Mouse (Mus musculus): ENCODE measurements around the gene Pcnx2. TPM values are rescaled to one million over a fixed set of nuclear protein-coding genes. Genes with fewer than 3 reads are reported as not detected.
A peak's percentile ranks its signal among the peaks of the same experiment; 100 is the strongest.

The Pcnx2 gene
- 3.1 and 5.6 TPM in 2 replicates for polyA plus RNA-seq (2015; fragmentation: Nextera tagmentation; extraction: Ambion mirVana)

- H3K4me3 ChIP-seq (replicated peaks; ENCODE audit: low read length) = peak within 1 kb of the TSS; percentile 62
- no peaks in the 10 kb centered on the region for H3K36me3 ChIP-seq (ENCODE audit: control insufficient read depth, insufficient read depth)
- peak; percentile 88 for ATAC-seq
- H3K4me1 ChIP-seq (replicated peaks; ENCODE audit: control insufficient read depth, insufficient read depth, low read length) = peaks cover 15% of the 10 kb centered on the region
- peak within 1 kb of the TSS; percentile 66 for H3K4me2 ChIP-seq (ENCODE audit: low read length)
- WGBS = 4% methylated on average over 43 of the region's 44 CpGs
- H3K9me3 ChIP-seq (ENCODE audit: control insufficient read depth, low read length) = no peaks in the 10 kb centered on the region
- peak within 1 kb of the TSS; percentile 86 for H3K9ac ChIP-seq (replicated peaks; ENCODE audit: low read depth, low read length)
- no peaks in the 10 kb centered on the region for H3K27me3 ChIP-seq (replicated peaks; ENCODE audit: control insufficient read depth, insufficient read depth, low read length)
- peak within 1 kb of the TSS; percentile 34; the same call in 1 of the 2 replicates for H3K27ac ChIP-seq (ENCODE audit: low read length)
These were observed at the start of gene Pcnx2 for GRCm38 (mm10) chr8:125897868-125898788. Pcnx2 (minus strand) TSS chr8:125898317.

GRCm38 (mm10) chr8:125944511-125944910, 46.4 kb upstream of the Pcnx2 start:
- no peak overlapping the region for H3K9ac ChIP-seq (replicated peaks; ENCODE audit: low read depth, low read length)
- 82% methylated on average over 4 of the region's 4 CpGs for WGBS
- no peaks in the 10 kb centered on the region for H3K4me1 ChIP-seq (replicated peaks; ENCODE audit: control insufficient read depth, insufficient read depth, low read length)
- no peaks in the 10 kb centered on the region for H3K27me3 ChIP-seq (replicated peaks; ENCODE audit: control insufficient read depth, insufficient read depth, low read length)
- H3K4me2 ChIP-seq (ENCODE audit: low read length) = no peak overlapping the region
- H3K36me3 ChIP-seq (ENCODE audit: control insufficient read depth, insufficient read depth) = no peaks in the 10 kb centered on the region
- no peak overlapping the region for H3K27ac ChIP-seq (ENCODE audit: low read length)
- H3K4me3 ChIP-seq (replicated peaks; ENCODE audit: low read length) = no peak overlapping the region
- H3K9me3 ChIP-seq (ENCODE audit: control insufficient read depth, low read length) = no peaks in the 10 kb centered on the region
- ATAC-seq = no peak

- H3K9me3 ChIP-seq (ENCODE audit: control insufficient read depth, low read length) = peaks cover 3% of the 10 kb centered on the region; the same call in 1 of the 2 replicates
- no peaks in the 10 kb centered on the region for H3K4me1 ChIP-seq (replicated peaks; ENCODE audit: control insufficient read depth, insufficient read depth, low read length)
- no peak for ATAC-seq
- H3K9ac ChIP-seq (replicated peaks; ENCODE audit: low read depth, low read length) = no peak overlapping the region
- H3K27ac ChIP-seq (ENCODE audit: low read length) = no peak overlapping the region
- H3K36me3 ChIP-seq (ENCODE audit: control insufficient read depth, insufficient read depth) = no peaks in the 10 kb centered on the region
- no peak overlapping the region for H3K4me2 ChIP-seq (ENCODE audit: low read length)
- H3K27me3 ChIP-seq (replicated peaks; ENCODE audit: control insufficient read depth, insufficient read depth, low read length) = no peaks in the 10 kb centered on the region
- 48% methylated on average over 9 of the region's 9 CpGs for WGBS
- no peak overlapping the region for H3K4me3 ChIP-seq (replicated peaks; ENCODE audit: low read length)
These were observed 37.5 kb upstream of the Pcnx2 start for GRCm38 (mm10) chr8:125935649-125936048.

GRCm38 (mm10) chr8:125931822-125932221, 33.7 kb upstream of the Pcnx2 start:
- H3K9me3 ChIP-seq (ENCODE audit: control insufficient read depth, low read length) = peaks cover 3% of the 10 kb centered on the region; the same call in 1 of the 2 replicates
- no peak overlapping the region for H3K27ac ChIP-seq (ENCODE audit: low read length)
- WGBS = 76% methylated on average over 6 of the region's 6 CpGs
- no peak overlapping the region for H3K4me3 ChIP-seq (replicated peaks; ENCODE audit: low read length)
- H3K36me3 ChIP-seq (ENCODE audit: control insufficient read depth, insufficient read depth) = no peaks in the 10 kb centered on the region
- ATAC-seq = no peak
- H3K4me2 ChIP-seq (ENCODE audit: low read length) = no peak overlapping the region
- no peaks in the 10 kb centered on the region for H3K27me3 ChIP-seq (replicated peaks; ENCODE audit: control insufficient read depth, insufficient read depth, low read length)
- H3K9ac ChIP-seq (replicated peaks; ENCODE audit: low read depth, low read length) = no peak overlapping the region
- H3K4me1 ChIP-seq (replicated peaks; ENCODE audit: control insufficient read depth, insufficient read depth, low read length) = no peaks in the 10 kb centered on the region

GRCm38 (mm10) chr8:125930276-125931046, 32.3 kb upstream of the Pcnx2 start:
- 89% methylated on average over 11 of the region's 11 CpGs for WGBS
- ATAC-seq = no peak
- no peaks in the 10 kb centered on the region for H3K4me1 ChIP-seq (replicated peaks; ENCODE audit: control insufficient read depth, insufficient read depth, low read length)
- H3K9me3 ChIP-seq (ENCODE audit: control insufficient read depth, low read length) = peaks cover 3% of the 10 kb centered on the region; the same call in 1 of the 2 replicates
- no peaks in the 10 kb centered on the region for H3K27me3 ChIP-seq (replicated peaks; ENCODE audit: control insufficient read depth, insufficient read depth, low read length)
- no peak overlapping the region for H3K27ac ChIP-seq (ENCODE audit: low read length)
- no peak overlapping the region for H3K9ac ChIP-seq (replicated peaks; ENCODE audit: low read depth, low read length)
- H3K4me2 ChIP-seq (ENCODE audit: low read length) = no peak overlapping the region
- no peaks in the 10 kb centered on the region for H3K36me3 ChIP-seq (ENCODE audit: control insufficient read depth, insufficient read depth)
- no peak overlapping the region for H3K4me3 ChIP-seq (replicated peaks; ENCODE audit: low read length)

GRCm38 (mm10) chr8:125926636-125927035, 28.5 kb upstream of the Pcnx2 start:
- no peak for ATAC-seq
- Histone ChIP-seq H3K9me3 (ENCODE audit: control insufficient read depth, low read length) (no peaks in the 10 kb centered on the region), H3K9ac (replicated peaks; ENCODE audit: low read depth, low read length) (no peak overlapping the region), H3K36me3 (ENCODE audit: control insufficient read depth, insufficient read depth) (no peaks in the 10 kb centered on the region), H3K27me3 (replicated peaks; ENCODE audit: control insufficient read depth, insufficient read depth, low read length) (no peaks in the 10 kb centered on the region), H3K27ac (ENCODE audit: low read length) (no peak overlapping the region), H3K4me1 (replicated peaks; ENCODE audit: control insufficient read depth, insufficient read depth, low read length) (no peaks in the 10 kb centered on the region), H3K4me2 (ENCODE audit: low read length) (no peak overlapping the region), H3K4me3 (replicated peaks; ENCODE audit: low read length) (no peak overlapping the region)
- WGBS = 79% methylated on average over 4 of the region's 4 CpGs

- no peak for ATAC-seq
- no peaks in the 10 kb centered on the region for H3K36me3 ChIP-seq (ENCODE audit: control insufficient read depth, insufficient read depth)
These were observed 24.2 kb upstream of the Pcnx2 start for GRCm38 (mm10) chr8:125922333-125922732.

GRCm38 (mm10) chr8:125920761-125921160, 22.6 kb upstream of the Pcnx2 start:
- peak overlapping the region; percentile 1 for H3K27ac ChIP-seq (ENCODE audit: low read length)
- no peaks in the 10 kb centered on the region for H3K27me3 ChIP-seq (replicated peaks; ENCODE audit: control insufficient read depth, insufficient read depth, low read length)
- no peak overlapping the region for H3K9ac ChIP-seq (replicated peaks; ENCODE audit: low read depth, low read length)
- no peak for ATAC-seq
- peaks cover 9% of the 10 kb centered on the region for H3K4me1 ChIP-seq (replicated peaks; ENCODE audit: control insufficient read depth, insufficient read depth, low read length)
- no peak overlapping the region for H3K4me2 ChIP-seq (ENCODE audit: low read length)
- no peaks in the 10 kb centered on the region for H3K9me3 ChIP-seq (ENCODE audit: control insufficient read depth, low read length)
- no peak overlapping the region for H3K4me3 ChIP-seq (replicated peaks; ENCODE audit: low read length)
- no peaks in the 10 kb centered on the region for H3K36me3 ChIP-seq (ENCODE audit: control insufficient read depth, insufficient read depth)
- WGBS = 78% methylated on average over 9 of the region's 9 CpGs

More at GRCm38 (mm10) chr8:125922333-125922732, 24.2 kb upstream of the Pcnx2 start:
- Histone ChIP-seq H3K4me2 (ENCODE audit: low read length) (no peak overlapping the region), H3K27ac (ENCODE audit: low read length) (no peak overlapping the region), H3K9me3 (ENCODE audit: control insufficient read depth, low read length) (no peaks in the 10 kb centered on the region), H3K4me1 (replicated peaks; ENCODE audit: control insufficient read depth, insufficient read depth, low read length) (peaks cover 9% of the 10 kb centered on the region), H3K4me3 (replicated peaks; ENCODE audit: low read length) (no peak overlapping the region), H3K9ac (replicated peaks; ENCODE audit: low read depth, low read length) (no peak overlapping the region), H3K27me3 (replicated peaks; ENCODE audit: control insufficient read depth, insufficient read depth, low read length) (no peaks in the 10 kb centered on the region)
- 93% methylated on average over 3 of the region's 3 CpGs for WGBS

GRCm38 (mm10) chr8:125920281-125920680, 22.2 kb upstream of the Pcnx2 start:
- H3K27me3 ChIP-seq (replicated peaks; ENCODE audit: control insufficient read depth, insufficient read depth, low read length) = no peaks in the 10 kb centered on the region
- no peak overlapping the region for H3K4me3 ChIP-seq (replicated peaks; ENCODE audit: low read length)
- peaks cover 9% of the 10 kb centered on the region for H3K4me1 ChIP-seq (replicated peaks; ENCODE audit: control insufficient read depth, insufficient read depth, low read length)
- no peak overlapping the region for H3K27ac ChIP-seq (ENCODE audit: low read length)
- 52% methylated on average over 10 of the region's 10 CpGs for WGBS
- peak; percentile 85 for ATAC-seq
- no peak overlapping the region for H3K4me2 ChIP-seq (ENCODE audit: low read length)
- H3K9me3 ChIP-seq (ENCODE audit: control insufficient read depth, low read length) = no peaks in the 10 kb centered on the region
- no peaks in the 10 kb centered on the region for H3K36me3 ChIP-seq (ENCODE audit: control insufficient read depth, insufficient read depth)
- no peak overlapping the region for H3K9ac ChIP-seq (replicated peaks; ENCODE audit: low read depth, low read length)

All from forebrain, embryonic 16.5 days (tissue).